Mouse (Mus musculus): Measurements from ENCODE around the gene Gm21818.
"Not testable (repeated sequence)": the region's sequence is repeated elsewhere in the genome, so short reads cannot be mapped to it uniquely, and the experiment has no call there.

Gm21818 gene

GRCm38 (mm10) chr13:120172133-120172532 lies at the start of gene Gm21818:
TSS of gene Gm21818 (plus strand) at chr13:120172433.
- not testable (repeated sequence) for DNase-seq (ENCODE audit: low spot score in 2 of 2)

- DNase-seq (ENCODE audit: low spot score in 2 of 2) = not testable (repeated sequence)
Observed at GRCm38 (mm10) chr13:120139946-120140345, 32.3 kb upstream of the Gm21818 start, which contains the start of gene Gm20767. TSS of gene Gm20767 (plus strand) at chr13:120140246.

GRCm38 (mm10) chr13:120142348-120142747 lies 29.9 kb upstream of the Gm21818 start:
- DNase-seq (ENCODE audit: low spot score in 2 of 2) = not testable (repeated sequence)

- not testable (repeated sequence) for DNase-seq (ENCODE audit: low spot score in 2 of 2)
Observed at GRCm38 (mm10) chr13:120149660-120150407, 22.4 kb upstream of the Gm21818 start.

GRCm38 (mm10) chr13:120150589-120150988 lies 21.6 kb upstream of the Gm21818 start:
- not testable (repeated sequence) for DNase-seq (ENCODE audit: low spot score in 2 of 2)

GRCm38 (mm10) chr13:120168301-120168700 lies 3.9 kb upstream of the Gm21818 start:
- DNase-seq (ENCODE audit: low spot score in 2 of 2) = not testable (repeated sequence)

- DNase-seq (ENCODE audit: low spot score in 2 of 2) = not testable (repeated sequence)
Observed at GRCm38 (mm10) chr13:120196189-120196821, 24.1 kb downstream of the Gm21818 start.

- not testable (repeated sequence) for DNase-seq (ENCODE audit: low spot score in 2 of 2)
Observed at GRCm38 (mm10) chr13:120215847-120216246, 43.6 kb downstream of the Gm21818 start, which contains the start of gene Gm21762. TSS of gene Gm21762 (minus strand) at chr13:120215947.

- not testable (repeated sequence) for DNase-seq (ENCODE audit: low spot score in 2 of 2)
Observed at GRCm38 (mm10) chr13:120220922-120221321, 48.7 kb downstream of the Gm21818 start.

GRCm38 (mm10) chr13:120223012-120223659 lies 50.9 kb downstream of the Gm21818 start:
- DNase-seq (ENCODE audit: low spot score in 2 of 2) = not testable (repeated sequence)
